Mouse (Mus musculus): ENCODE results near the gene Tmcc3.

DNA sequence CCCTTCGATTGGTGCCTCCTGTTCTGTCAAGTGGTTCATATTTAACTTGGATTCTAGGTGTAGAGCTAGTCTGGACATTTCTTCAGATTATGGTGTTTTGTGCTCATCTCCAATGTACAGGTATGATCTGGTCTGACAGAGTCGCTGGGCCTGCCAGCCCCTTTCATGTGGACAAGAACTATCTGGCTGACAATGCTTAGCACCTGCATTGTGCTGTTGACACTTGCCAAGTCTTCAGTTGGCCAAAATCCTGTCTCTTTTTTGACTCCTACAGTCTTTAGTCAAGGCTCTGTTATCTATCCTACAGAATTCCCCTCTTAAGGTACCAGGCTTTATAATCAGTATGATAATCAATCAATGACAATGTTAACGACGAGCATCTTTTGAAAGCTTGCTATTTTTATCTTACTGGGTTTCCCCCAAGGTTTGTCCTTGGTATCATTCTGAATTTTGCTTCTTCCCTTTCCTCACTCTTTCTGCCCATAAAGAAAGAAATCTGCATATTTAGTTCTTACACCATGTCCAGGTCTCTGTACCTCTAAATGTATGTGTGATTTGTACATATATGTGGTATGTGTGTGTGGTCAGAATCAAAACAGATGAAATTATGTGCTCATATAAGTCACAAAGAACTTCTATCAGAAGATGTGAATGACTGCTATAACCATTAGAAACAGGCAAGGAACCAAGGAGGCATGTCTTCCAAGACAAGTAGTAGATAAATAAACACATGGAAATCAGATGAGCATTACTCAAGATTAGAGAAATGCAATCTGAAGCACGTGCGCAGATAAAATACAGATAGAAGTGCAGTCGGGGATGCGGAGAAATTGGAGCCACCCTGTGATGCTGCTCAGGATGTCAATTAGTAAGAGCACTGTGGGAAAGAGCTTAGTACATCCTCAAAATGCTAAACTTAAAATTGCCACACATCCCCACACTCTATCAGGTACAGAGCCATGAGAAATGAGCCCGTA, 41.4 kb downstream of the Tmcc3 start:
- TF ChIP-seq CTCF (IDR thresholded peaks at IDR 0.05; ENCODE audit: insufficient read depth, low read depth, low read length) (no peak), POLR2A (IDR thresholded peaks at IDR 0.05; ENCODE audit: insufficient read depth, low read depth, low read length) (no peak)
